Mouse (Mus musculus) limb, embryonic 14.5 days (tissue): Measurements from ENCODE around the gene Tmem98. TPM values are rescaled to one million over a fixed set of nuclear protein-coding genes. Genes with fewer than 3 reads are reported as not detected.

Source experiments
- ATAC-seq: fragments of 200-750 bp; cut with Nextera tagmentation; 2 replicates; pipeline ENCODE4 v1.8.0; 2017; ENCODE audit warnings: low read depth, moderate number of reproducible peaks, moderate TSS enrichment; ENCODE audit not compliant: low FRiP score
- DNase-seq: peaks from one replicate; pipeline ENCODE4 v3.0.0-alpha.2; 2015; ENCODE audit warnings: low spot score
- H3K27ac ChIP-seq: fragments of 300-500 bp; sonication (generic); replicated peaks from 2 replicates; pipeline ENCODE4 v1.5.1; 2014; ENCODE audit warnings: low read depth, mild to moderate bottlenecking, low read length, moderate library complexity, mixed read lengths
- H3K27me3 ChIP-seq: fragments of 300-500 bp; sonication (generic); 2 replicates; pipeline ENCODE4 v1.6.1; 2014; ENCODE audit warnings: low read length, mixed read lengths; ENCODE audit not compliant: control insufficient read depth, insufficient read depth
- H3K36me3 ChIP-seq: fragments of 300-500 bp; sonication (generic); 2 replicates; pipeline ENCODE4 v1.6.1; 2014; ENCODE audit warnings: mild to moderate bottlenecking, low read length, moderate library complexity, mixed read lengths; ENCODE audit not compliant: control insufficient read depth, insufficient read depth
- H3K4me1 ChIP-seq: fragments of 300-500 bp; sonication (generic); 2 replicates; pipeline ENCODE4 v1.6.1; 2014; ENCODE audit warnings: antibody characterized with exemption, low read length, mixed read lengths; ENCODE audit not compliant: control insufficient read depth, insufficient read depth
- H3K4me2 ChIP-seq: fragments of 300-500 bp; sonication (generic); replicated peaks from 2 replicates; pipeline ENCODE4 v1.6.1; 2014; ENCODE audit warnings: low read depth, mild to moderate bottlenecking, low read length, moderate library complexity; ENCODE audit not compliant: severe bottlenecking
- H3K4me3 ChIP-seq: fragments of 300-500 bp; sonication (generic); replicated peaks from 2 replicates; pipeline ENCODE4 v1.5.1; 2014; ENCODE audit warnings: low read length
- H3K9ac ChIP-seq: fragments of 300-500 bp; sonication (generic); 2 replicates; pipeline ENCODE4 v1.6.1; 2014; ENCODE audit warnings: mild to moderate bottlenecking, low read depth, low read length, moderate library complexity; ENCODE audit not compliant: severe bottlenecking
- H3K9me3 ChIP-seq: fragments of 300-500 bp; sonication (generic); 2 replicates; pipeline ENCODE4 v1.6.1; 2016; ENCODE audit warnings: low read length; ENCODE audit not compliant: control insufficient read depth
- POLR2A ChIP-seq: fragments of 200-500 bp; IDR thresholded peaks from 2 replicates; pipeline ENCODE4 v1.8.0; 2012; ENCODE audit warnings: inconsistent platforms, mild to moderate bottlenecking, moderate library complexity, borderline replicate concordance; ENCODE audit not compliant: insufficient read depth, insufficient read length; ENCODE audit errors: extremely low read depth
- WGBS: fragments of 180-500 bp; shearing (Covaris S2); extraction: QIAGEN DNeasy Blood & Tissue Kit; methylation state at CpG from one replicate; pipeline ENCODE4 v1.1.7; 2014; 5-methylcytosine and 5-hydroxymethylcytosine counted together
- polyA plus RNA-seq, 2 experiments: library from polyadenylated mRNA; depleted of rRNA in 1 of 2; stranded (reverse) in 1 of 2; unstranded in 1 of 2; fragments of >200 nt; fragmentation: Nextera tagmentation in 1 of 2; extraction: Ambion mirVana in 1 of 2; gene quantifications; 2 replicates each; pipeline versions ENCODE4 v1.2.1 to v1.2.3; 2012 to 2014

Tmem98 gene
- polyA plus RNA-seq, 2 experiments: 59.2 to 68.4 TPM

DNA sequence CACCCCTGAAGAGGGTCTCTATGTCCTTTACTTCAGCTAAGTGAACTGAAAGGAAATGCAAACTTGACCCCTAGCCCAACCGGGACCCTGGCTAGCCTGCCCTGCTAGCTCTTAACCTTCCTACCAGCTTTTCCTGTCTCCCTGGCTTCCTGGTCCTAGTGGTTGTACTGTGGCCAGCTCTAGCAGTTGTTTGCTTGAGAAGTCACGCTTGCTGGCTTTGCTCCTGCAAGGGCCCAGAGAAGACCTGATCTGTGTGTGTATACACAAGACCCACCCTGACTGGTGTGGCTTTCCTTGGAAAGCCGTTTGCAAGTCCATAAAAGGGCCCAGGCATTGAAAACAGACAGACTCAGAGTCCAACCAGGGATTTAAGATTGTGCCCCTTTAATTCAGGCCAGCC, 7.3 kb upstream of the Tmem98 start:
- Histone ChIP-seq H3K4me3 (no peak overlapping the region), H3K9ac (0 out of 2 replicates have a peak overlapping the region, but pooled peaks have one; percentile 7), H3K4me2 (no peak overlapping the region), H3K27ac (no peak overlapping the region), H3K27me3 (no peaks in the 10 kb centered on the region), H3K4me1 (no peaks in the 10 kb centered on the region), H3K9me3 (no peaks in the 10 kb centered on the region), H3K36me3 (no peaks in the 10 kb centered on the region)
- WGBS: 42% methylated on average over 3 of the region's 3 CpGs
- ATAC-seq (no peak), DNase-seq (no peak)
- TF ChIP-seq POLR2A: no peak

DNA sequence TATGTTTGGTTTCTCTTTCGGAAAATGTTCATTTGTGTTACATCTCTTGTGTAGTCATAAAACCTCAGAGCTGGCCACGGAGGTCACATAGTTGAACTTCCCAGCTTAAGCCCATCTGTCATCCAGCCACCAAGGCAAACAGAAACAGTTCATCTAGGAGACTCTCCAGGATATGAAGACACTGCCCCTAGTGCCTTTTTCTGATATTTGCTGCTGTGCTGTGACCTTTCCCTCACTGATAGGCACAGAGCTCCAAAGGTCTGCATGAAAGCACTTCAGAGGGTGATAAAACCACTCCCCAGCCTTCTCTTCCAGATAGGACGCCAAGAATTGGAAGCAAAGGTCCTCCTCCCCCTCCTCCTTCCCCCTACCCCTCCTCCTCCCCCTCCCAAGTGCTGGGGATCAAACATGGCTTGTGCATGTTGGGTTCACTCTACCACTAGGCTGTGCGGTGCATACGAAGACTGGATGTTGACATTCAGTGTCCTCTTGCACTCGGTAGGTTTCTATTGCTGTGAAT, 1.4 kb upstream of the Tmem98 start:
- DNase-seq (no peak), ATAC-seq (no peak)
- Histone ChIP-seq H3K4me1 (peaks cover 13% of the 10 kb centered on the region), H3K9ac (no peak overlapping the region), H3K9me3 (no peaks in the 10 kb centered on the region), H3K4me2 (no peak overlapping the region), H3K36me3 (peaks cover 9% of the 10 kb centered on the region; the same call in 1 of the 2 replicates), H3K27me3 (no peaks in the 10 kb centered on the region), H3K27ac (no peak overlapping the region), H3K4me3 (no peak overlapping the region)
- WGBS: 72% methylated on average over 6 of the region's 6 CpGs
- TF ChIP-seq POLR2A: no peak

GRCm38 (mm10) chr11:80809666-80809992, 346 bp upstream of the Tmem98 start:
- WGBS: 32% methylated on average over 6 of the region's 6 CpGs
- Histone ChIP-seq H3K36me3 (peaks cover 19% of the 10 kb centered on the region), H3K27me3 (no peaks in the 10 kb centered on the region), H3K4me3 (peak overlapping the region; percentile 57), H3K9me3 (no peaks in the 10 kb centered on the region), H3K27ac (peak overlapping the region; percentile 80), H3K4me1 (peaks cover 13% of the 10 kb centered on the region), H3K4me2 (peak overlapping the region; percentile 91), H3K9ac (peak overlapping the region; percentile 89)
- no peak for DNase-seq
- no peak for TF ChIP-seq POLR2A
- no peak for ATAC-seq

DNA sequence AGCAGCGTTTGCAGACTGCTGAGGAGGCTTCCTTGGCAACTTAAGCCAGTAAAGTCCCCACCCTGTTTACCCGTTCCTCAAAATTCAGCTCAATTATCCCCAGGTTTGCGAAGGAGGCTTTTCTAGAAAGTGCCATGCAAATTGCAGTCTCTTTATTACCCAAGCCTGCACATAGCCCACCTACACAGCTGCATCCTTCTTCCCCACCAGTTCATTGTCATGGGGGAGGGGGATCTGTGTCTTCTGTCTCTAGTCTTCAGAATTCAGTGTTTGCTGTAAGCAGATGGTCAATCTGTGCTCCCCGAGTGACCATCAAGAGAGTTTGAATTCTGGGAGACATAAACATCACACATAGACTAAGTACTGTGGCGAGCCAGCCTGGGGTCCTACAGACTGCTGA, 1.2 kb downstream of the Tmem98 start:
- Histone ChIP-seq H3K27ac (peak overlapping the region; percentile 80; the same call in 1 of the 2 replicates), H3K9me3 (no peaks in the 10 kb centered on the region), H3K4me1 (peaks cover 13% of the 10 kb centered on the region), H3K36me3 (peaks cover 32% of the 10 kb centered on the region), H3K9ac (peak overlapping the region; percentile 89), H3K4me3 (peak overlapping the region; percentile 57), H3K27me3 (no peaks in the 10 kb centered on the region), H3K4me2 (peak overlapping the region; percentile 91)
- 13% methylated on average over 5 of the region's 5 CpGs for WGBS
- DNase-seq: no peak
- ATAC-seq: no peak
- no peak for TF ChIP-seq POLR2A

- Histone ChIP-seq H3K9ac (no peak overlapping the region), H3K9me3 (no peaks in the 10 kb centered on the region), H3K4me1 (peaks cover 16% of the 10 kb centered on the region), H3K27ac (no peak overlapping the region), H3K4me2 (no peak overlapping the region), H3K36me3 (peaks cover 53% of the 10 kb centered on the region), H3K4me3 (no peak overlapping the region), H3K27me3 (no peaks in the 10 kb centered on the region)
- TF ChIP-seq POLR2A: no peak
- DNase-seq (no peak), ATAC-seq (no peak)
- WGBS: 86% methylated on average over 7 of the region's 7 CpGs
Observed at GRCm38 (mm10) chr11:80815354-80815753, 5.4 kb downstream of the Tmem98 start.
